Mouse (Mus musculus): Measurements from ENCODE around the gene Vti1a. TPM values are rescaled to one million over a fixed set of nuclear protein-coding genes. Genes with fewer than 3 reads are reported as not detected.
A peak's percentile ranks its signal among the peaks of the same experiment; 100 is the strongest.

Gene Vti1a
- total and polyA plus RNA-seq, 2 experiments from 2014 or later, result 28.2 to 37.6 TPM

DNA sequence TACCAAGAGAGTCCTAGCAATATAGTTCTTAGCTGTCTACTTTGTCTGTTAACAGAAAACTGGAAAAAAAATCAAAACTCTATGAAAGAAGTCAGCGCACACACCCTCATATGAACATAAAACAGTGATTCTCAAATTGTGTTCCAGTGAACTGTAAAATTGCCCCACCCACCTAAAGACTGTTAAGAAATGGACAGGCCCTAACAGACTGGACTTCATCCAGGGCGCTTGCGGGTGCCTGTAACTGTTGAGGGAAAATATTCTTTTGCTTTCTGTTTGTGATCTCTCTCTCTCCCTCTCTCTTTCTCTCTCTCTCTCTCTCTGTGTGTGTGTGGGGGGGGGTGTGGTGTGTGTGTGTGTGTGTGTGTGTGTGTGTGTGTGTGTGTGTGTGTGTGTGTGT is 216.6 kb downstream of the Vti1a start:
- WGBS, result 85% methylated on average over 3 of the region's 3 CpGs
- DNase-seq (ENCODE audit: low spot score), result no peak
- no peaks in the 10 kb centered on the region for H3K9me3 ChIP-seq (ENCODE audit: low read length)
- H3K4me3 ChIP-seq (ENCODE audit: low read length), result no peak overlapping the region
- H3K27me3 ChIP-seq (ENCODE audit: insufficient read depth, low read length), result no peaks in the 10 kb centered on the region
- H3K4me1 ChIP-seq (ENCODE audit: insufficient read depth, low read length), result no peaks in the 10 kb centered on the region
- ATAC-seq, result no peak
- no peaks in the 10 kb centered on the region for H3K36me3 ChIP-seq (ENCODE audit: insufficient read depth, low read length)
- no peak overlapping the region for H3K27ac ChIP-seq
- H3K4me2 ChIP-seq (ENCODE audit: low read depth, low read length), result no peak overlapping the region
- TF ChIP-seq CTCF (IDR thresholded peaks at IDR 0.05; ENCODE audit: low read depth), result no peak
- H3K9ac ChIP-seq (replicated peaks; ENCODE audit: low read length), result no peak overlapping the region

DNA sequence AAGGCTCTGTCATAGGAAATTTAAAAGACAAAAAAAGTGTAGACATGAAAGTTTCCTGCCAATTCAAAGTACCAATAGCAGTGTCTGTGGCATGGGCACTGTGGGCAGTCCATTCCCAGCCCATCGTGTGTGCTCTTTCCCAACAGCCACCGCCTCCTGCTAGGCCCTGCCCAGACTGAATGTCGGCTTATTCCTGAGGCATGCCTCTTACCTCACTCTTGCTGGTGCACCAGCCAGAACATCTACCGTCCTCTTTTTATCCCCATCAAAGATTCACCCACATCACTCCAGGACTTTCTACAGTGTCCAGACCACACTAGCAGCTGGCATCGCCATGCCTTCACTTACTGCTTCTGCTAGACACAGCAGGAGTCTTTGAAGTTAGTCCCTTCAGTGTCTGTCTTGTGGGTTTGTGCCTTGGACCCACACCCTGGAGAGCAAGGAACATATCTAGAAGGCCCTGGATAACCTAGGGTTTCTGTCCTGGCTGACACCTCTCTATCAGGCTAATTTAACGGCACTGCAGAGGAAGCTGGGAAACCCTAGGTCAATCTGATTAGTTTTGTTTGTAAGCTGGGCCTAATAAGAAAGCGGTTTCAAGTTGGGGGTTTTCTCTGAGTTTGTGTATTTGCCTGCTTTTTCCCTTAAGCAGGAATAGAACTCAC is 220.3 kb downstream of the Vti1a start:
- 80% methylated on average over 7 of the region's 7 CpGs for WGBS
- H3K27me3 ChIP-seq (ENCODE audit: insufficient read depth, low read length), result no peaks in the 10 kb centered on the region
- no peak overlapping the region for H3K27ac ChIP-seq
- ATAC-seq (no peak), DNase-seq (ENCODE audit: low spot score) (no peak)
- H3K9me3 ChIP-seq (ENCODE audit: low read length), result no peaks in the 10 kb centered on the region
- no peaks in the 10 kb centered on the region for H3K36me3 ChIP-seq (ENCODE audit: insufficient read depth, low read length)
- no peak for TF ChIP-seq CTCF (IDR thresholded peaks at IDR 0.05; ENCODE audit: low read depth)
- H3K4me3 ChIP-seq (ENCODE audit: low read length), result no peak overlapping the region
- no peaks in the 10 kb centered on the region for H3K4me1 ChIP-seq (ENCODE audit: insufficient read depth, low read length)
- no peak overlapping the region for H3K4me2 ChIP-seq (ENCODE audit: low read depth, low read length)
- H3K9ac ChIP-seq (replicated peaks; ENCODE audit: low read length), result no peak overlapping the region

- H3K4me3 ChIP-seq (ENCODE audit: low read length), result no peak overlapping the region
- ATAC-seq (0 out of 2 replicates have a peak, but pooled peaks have one; percentile 38), DNase-seq (ENCODE audit: low spot score) (peak; percentile 68)
- H3K27ac ChIP-seq, result no peak overlapping the region
- no peaks in the 10 kb centered on the region for H3K9me3 ChIP-seq (ENCODE audit: low read length)
- no peaks in the 10 kb centered on the region for H3K4me1 ChIP-seq (ENCODE audit: insufficient read depth, low read length)
- H3K36me3 ChIP-seq (ENCODE audit: insufficient read depth, low read length), result no peaks in the 10 kb centered on the region
- WGBS, result 32% methylated on average over 6 of the region's 6 CpGs
- no peaks in the 10 kb centered on the region for H3K27me3 ChIP-seq (ENCODE audit: insufficient read depth, low read length)
- TF ChIP-seq CTCF (IDR thresholded peaks at IDR 0.05; ENCODE audit: low read depth), result peak; percentile 67
- no peak overlapping the region for H3K4me2 ChIP-seq (ENCODE audit: low read depth, low read length)
- H3K9ac ChIP-seq (replicated peaks; ENCODE audit: low read length), result no peak overlapping the region
These were observed 221.6 kb downstream of the Vti1a start for GRCm38 (mm10) chr19:55537691-55538090.

GRCm38 (mm10) chr19:55541641-55542040 is 225.5 kb downstream of the Vti1a start:
- Histone ChIP-seq H3K4me1 (ENCODE audit: insufficient read depth, low read length) (no peaks in the 10 kb centered on the region), H3K9me3 (ENCODE audit: low read length) (no peaks in the 10 kb centered on the region), H3K27me3 (ENCODE audit: insufficient read depth, low read length) (no peaks in the 10 kb centered on the region), H3K36me3 (ENCODE audit: insufficient read depth, low read length) (no peaks in the 10 kb centered on the region), H3K4me3 (ENCODE audit: low read length) (no peak overlapping the region), H3K27ac (no peak overlapping the region), H3K4me2 (ENCODE audit: low read depth, low read length) (no peak overlapping the region), H3K9ac (replicated peaks; ENCODE audit: low read length) (no peak overlapping the region)
- 80% methylated on average over 5 of the region's 5 CpGs for WGBS
- ATAC-seq, result no peak
- no peak for TF ChIP-seq CTCF (IDR thresholded peaks at IDR 0.05; ENCODE audit: low read depth)
- no peak for DNase-seq (ENCODE audit: low spot score)

GRCm38 (mm10) chr19:55542461-55542860 is 226.4 kb downstream of the Vti1a start:
- H3K9me3 ChIP-seq (ENCODE audit: low read length), result no peaks in the 10 kb centered on the region
- H3K36me3 ChIP-seq (ENCODE audit: insufficient read depth, low read length), result no peaks in the 10 kb centered on the region
- TF ChIP-seq CTCF (IDR thresholded peaks at IDR 0.05; ENCODE audit: low read depth), result no peak
- ATAC-seq (no peak), DNase-seq (ENCODE audit: low spot score) (no peak)
- H3K4me1 ChIP-seq (ENCODE audit: insufficient read depth, low read length), result no peaks in the 10 kb centered on the region
- no peak overlapping the region for H3K4me3 ChIP-seq (ENCODE audit: low read length)
- WGBS, result 77% methylated on average over 6 of the region's 6 CpGs
- H3K9ac ChIP-seq (replicated peaks; ENCODE audit: low read length), result no peak overlapping the region
- H3K27ac ChIP-seq, result no peak overlapping the region
- no peak overlapping the region for H3K4me2 ChIP-seq (ENCODE audit: low read depth, low read length)
- H3K27me3 ChIP-seq (ENCODE audit: insufficient read depth, low read length), result no peaks in the 10 kb centered on the region

DNA sequence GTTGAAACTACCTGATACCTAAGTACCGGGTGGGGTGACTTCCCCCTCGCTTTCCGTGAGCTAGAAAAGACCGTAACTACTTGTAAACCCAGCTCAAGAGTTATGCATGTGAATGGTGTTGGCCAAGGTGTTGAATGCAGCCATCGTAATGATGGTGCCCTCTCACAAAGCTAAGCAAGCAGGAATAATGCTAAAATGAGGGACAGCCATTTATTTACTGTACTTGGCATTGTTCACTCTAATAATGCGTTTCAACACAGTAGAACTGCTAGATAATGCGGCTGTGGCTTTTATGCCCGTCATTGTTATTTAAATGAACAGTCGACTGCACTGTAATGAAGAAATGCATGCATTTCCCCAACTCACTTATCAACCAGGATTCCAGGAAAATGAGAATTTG is 227.1 kb downstream of the Vti1a start:
- Histone ChIP-seq H3K4me2 (ENCODE audit: low read depth, low read length) (no peak overlapping the region), H3K4me1 (ENCODE audit: insufficient read depth, low read length) (no peaks in the 10 kb centered on the region), H3K4me3 (ENCODE audit: low read length) (no peak overlapping the region), H3K27ac (no peak overlapping the region), H3K36me3 (ENCODE audit: insufficient read depth, low read length) (no peaks in the 10 kb centered on the region), H3K27me3 (ENCODE audit: insufficient read depth, low read length) (no peaks in the 10 kb centered on the region), H3K9me3 (ENCODE audit: low read length) (no peaks in the 10 kb centered on the region), H3K9ac (replicated peaks; ENCODE audit: low read length) (no peak overlapping the region)
- ATAC-seq (no peak), DNase-seq (ENCODE audit: low spot score) (no peak)
- TF ChIP-seq CTCF (IDR thresholded peaks at IDR 0.05; ENCODE audit: low read depth), result no peak
- 54% methylated on average over 9 of the region's 9 CpGs for WGBS

GRCm38 (mm10) chr19:55544498-55544897 is 228.4 kb downstream of the Vti1a start:
- no peak overlapping the region for H3K9ac ChIP-seq (replicated peaks; ENCODE audit: low read length)
- H3K27me3 ChIP-seq (ENCODE audit: insufficient read depth, low read length), result no peaks in the 10 kb centered on the region
- H3K9me3 ChIP-seq (ENCODE audit: low read length), result no peaks in the 10 kb centered on the region
- no peak for ATAC-seq
- no peak for TF ChIP-seq CTCF (IDR thresholded peaks at IDR 0.05; ENCODE audit: low read depth)
- no peaks in the 10 kb centered on the region for H3K4me1 ChIP-seq (ENCODE audit: insufficient read depth, low read length)
- 76% methylated on average over 5 of the region's 5 CpGs for WGBS
- no peak overlapping the region for H3K4me3 ChIP-seq (ENCODE audit: low read length)
- no peaks in the 10 kb centered on the region for H3K36me3 ChIP-seq (ENCODE audit: insufficient read depth, low read length)
- no peak for DNase-seq (ENCODE audit: low spot score)
- no peak overlapping the region for H3K27ac ChIP-seq
- no peak overlapping the region for H3K4me2 ChIP-seq (ENCODE audit: low read depth, low read length)

All from hindbrain, postnatal 0 days (tissue).